Mouse (Mus musculus): ENCODE measurements around the gene Stpg3. TPM values are rescaled to one million over a fixed set of nuclear protein-coding genes. Genes with fewer than 3 reads are reported as not detected.

Gene Stpg3
- polyA plus RNA-seq (2012; rRNA removed): not detected in 2 replicates

DNA sequence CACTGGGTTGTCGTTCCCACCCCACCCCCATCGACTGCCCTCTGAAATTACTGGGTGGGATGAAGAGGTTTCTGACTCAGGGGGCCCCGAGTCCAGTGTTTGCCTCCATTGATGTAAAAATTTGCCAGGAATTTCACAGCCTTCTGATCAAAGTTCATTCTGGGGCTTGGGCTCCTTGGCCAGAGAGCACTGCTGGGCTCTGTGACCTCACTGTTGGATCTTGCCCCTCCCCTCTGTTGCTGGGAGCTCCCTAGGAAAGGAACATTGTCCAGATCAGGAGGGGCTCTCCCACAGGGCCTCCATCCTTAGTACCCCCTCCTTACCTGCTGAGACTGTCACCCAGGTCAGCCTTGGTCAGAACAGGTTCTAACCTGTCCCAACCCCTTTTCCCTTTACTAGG is at the start of gene Stpg3:
TSS of gene Stpg3 (minus strand) at position 194 of the 400 bp plus-strand sequence.

DNA sequence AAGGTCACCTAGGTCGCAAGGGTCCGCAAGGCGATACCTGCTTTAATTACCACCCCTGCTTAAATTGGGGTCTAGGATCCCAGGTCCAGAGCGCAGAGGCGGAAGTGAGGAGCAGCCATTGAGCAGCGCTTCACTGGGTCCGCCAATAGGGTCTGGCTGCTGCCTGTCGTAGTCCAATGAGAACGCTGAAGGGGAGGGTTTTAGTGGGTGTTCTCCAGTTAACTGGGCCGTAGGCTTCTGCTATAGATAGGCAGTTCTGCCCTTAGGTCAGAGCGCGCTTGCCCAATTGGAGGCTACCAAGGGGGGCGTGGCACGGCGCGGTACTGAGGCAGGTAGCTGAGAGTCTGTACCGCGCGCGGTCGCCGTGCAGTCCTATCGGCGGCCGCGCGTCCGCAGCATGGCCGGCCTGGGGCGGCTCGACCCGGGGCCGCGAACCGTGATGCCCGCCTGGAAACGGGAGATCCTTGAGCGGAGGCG is 47.9 kb upstream of the Stpg3 start, which contains the start of gene Tprn:
TSS of gene Tprn (plus strand) at position 328 of the 477 bp plus-strand sequence.

GRCm38 (mm10) chr2:25255284-25255779 is 40.9 kb upstream of the Stpg3 start, which contains the start of gene Tmem203:
Gene Tmem203 (plus strand): TSS chr2:25255439.

GRCm38 (mm10) chr2:25246183-25247072 is 32.0 kb upstream of the Stpg3 start, which contains the start of gene AL732309.1:
Gene AL732309.1 (minus strand): TSS chr2:25246863.

GRCm38 (mm10) chr2:25242101-25242506 is 27.7 kb upstream of the Stpg3 start, which contains the start of the genes Rnf208 and Cysrt1:
Gene Rnf208 (plus strand): TSS chr2:25242255.
Gene Cysrt1 (minus strand): TSS chr2:25242452.

DNA sequence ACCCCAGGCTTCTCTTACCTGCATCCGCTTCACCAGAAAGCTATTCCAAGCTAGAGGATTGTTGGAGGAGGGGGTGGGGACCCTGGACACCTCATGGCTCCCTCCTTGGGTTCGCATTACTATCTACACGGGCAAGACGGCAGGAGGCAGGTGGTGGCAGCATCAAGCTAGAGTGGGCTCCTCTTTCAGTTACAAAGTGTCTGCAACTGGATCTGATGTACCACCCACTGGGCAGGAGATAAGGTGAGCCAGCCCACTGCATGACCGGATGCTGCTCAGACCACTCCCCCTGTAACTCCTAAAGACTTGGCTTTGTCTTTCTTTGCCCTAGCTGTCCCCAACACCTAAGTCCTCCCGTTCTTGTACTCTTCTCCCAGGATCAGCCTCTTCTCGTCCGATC is 22.2 kb upstream of the Stpg3 start, which contains the start of gene Rnf224:
TSS of gene Rnf224 (minus strand) at position 174 of the 400 bp plus-strand sequence.

GRCm38 (mm10) chr2:25234050-25234449 is 19.6 kb upstream of the Stpg3 start, which contains the start of gene Slc34a3:
Gene Slc34a3 (minus strand): TSS chr2:25234364.

DNA sequence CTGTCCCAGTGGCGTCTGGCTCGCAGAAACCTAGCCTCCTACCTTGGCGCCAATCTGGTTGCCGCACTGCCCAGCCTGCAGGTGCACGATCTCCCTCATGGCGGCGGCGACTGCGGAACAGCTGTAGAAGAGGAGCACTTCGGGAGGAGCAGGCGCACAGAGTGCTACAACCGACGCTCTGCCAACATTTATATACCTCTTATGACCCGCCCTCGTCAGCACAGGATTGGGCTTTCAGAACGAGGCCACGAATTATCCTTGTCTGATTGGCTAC is 10.0 kb upstream of the Stpg3 start, which contains the start of gene Tubb4b:
TSS of gene Tubb4b (minus strand) at position 211 of the 274 bp plus-strand sequence.

GRCm38 (mm10) chr2:25218445-25218844 is 4.0 kb upstream of the Stpg3 start, which contains the start of gene Fam166a:
Gene Fam166a (plus strand): TSS chr2:25218745.

DNA sequence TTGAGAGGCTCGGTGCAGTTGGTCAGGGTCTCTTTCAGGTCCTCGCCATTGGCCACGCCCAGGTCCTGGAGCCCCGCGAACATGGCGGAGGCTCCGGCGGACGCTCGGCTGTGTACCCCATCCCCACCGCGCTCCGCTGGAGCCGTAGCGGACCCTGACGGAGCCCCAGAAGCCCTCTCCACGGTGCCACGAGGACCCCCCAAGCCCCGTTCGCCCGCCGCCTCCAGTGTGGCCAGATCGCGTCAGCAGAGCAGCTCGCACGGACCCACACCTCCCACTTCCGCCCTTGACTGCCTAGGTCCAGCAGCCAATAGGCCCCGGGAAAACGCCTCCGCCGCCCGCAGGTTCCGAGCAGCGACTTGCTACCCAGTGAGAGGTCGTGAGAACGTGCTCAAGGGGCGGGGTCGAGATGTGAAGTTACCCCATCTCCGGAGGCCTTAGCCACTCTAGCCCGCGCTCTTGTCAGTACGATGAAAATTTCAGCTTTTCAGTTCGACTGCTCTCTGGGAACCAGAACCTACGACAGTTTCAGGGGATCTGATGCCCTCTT is 3.2 kb downstream of the Stpg3 start, which contains the start of gene Nelfb:
TSS of gene Nelfb (minus strand) at position 369 of the 550 bp plus-strand sequence.

DNA sequence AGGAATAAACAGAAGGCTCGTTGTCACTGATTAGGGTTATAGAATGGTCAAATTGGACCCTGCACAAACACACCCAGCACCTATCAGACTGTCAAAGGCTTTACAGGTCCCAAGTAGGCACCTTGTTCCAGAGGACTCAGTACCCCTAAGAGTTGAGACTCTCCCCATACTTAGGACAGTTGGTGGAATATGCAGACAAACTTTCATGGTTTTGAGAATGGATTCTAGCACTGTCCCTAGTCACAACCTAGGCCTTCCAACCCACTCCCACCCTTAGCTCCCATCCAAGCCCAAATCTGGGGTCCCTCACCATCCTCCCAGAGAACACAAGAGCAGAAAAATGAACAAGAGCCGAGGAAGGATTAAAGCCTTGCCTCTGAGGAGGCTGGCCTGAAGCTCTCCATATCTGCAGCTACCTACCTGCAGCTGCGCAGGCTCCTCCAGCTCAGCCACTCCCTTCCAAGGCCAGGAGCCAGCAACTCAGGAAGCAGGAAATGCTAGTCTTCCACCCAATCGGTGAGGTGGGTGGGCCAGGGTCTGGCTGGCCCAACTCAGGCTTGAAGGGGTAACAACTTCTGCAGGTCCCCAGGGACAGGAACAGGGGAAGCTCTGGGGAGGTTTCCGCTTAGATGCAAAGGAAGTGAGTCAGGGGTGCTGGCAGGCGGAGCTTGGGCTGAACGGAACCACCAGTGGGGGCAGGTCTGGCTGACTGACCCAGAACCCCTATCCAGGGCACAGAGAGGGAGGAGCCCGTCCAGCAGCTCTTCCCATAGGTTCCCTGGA is 18.1 kb downstream of the Stpg3 start, which contains the start of gene Tor4a:
TSS of gene Tor4a (minus strand) at position 715 of the 783 bp plus-strand sequence.

GRCm38 (mm10) chr2:25180478-25180903 is 33.9 kb downstream of the Stpg3 start, which contains the start of gene Nrarp:
Gene Nrarp (plus strand): TSS chr2:25180758.

Other genes with a start within 250 kb of the Stpg3 start
- 49.6 and 55.1 TPM in 2 replicates for gene Mrpl41, start 239.5 kb downstream of the Stpg3 start, polyA plus RNA-seq (2012; rRNA removed)
- gene Pnpla7, start 238.6 kb downstream of the Stpg3 start, polyA plus RNA-seq (2012; rRNA removed): 9.3 and 10.1 TPM in 2 replicates
- gene Nsmf, start 160.3 kb downstream of the Stpg3 start, polyA plus RNA-seq (2012; rRNA removed): 9.4 and 9.6 TPM in 2 replicates
- gene Entpd8, start 134.3 kb downstream of the Stpg3 start, polyA plus RNA-seq (2012; rRNA removed): 4.1 and 5.2 TPM in 2 replicates
- 1.2 and 1.5 TPM in 2 replicates for gene Noxa1, start 119.5 kb downstream of the Stpg3 start, polyA plus RNA-seq (2012; rRNA removed)
- gene Nrarp, start 33.9 kb downstream of the Stpg3 start, polyA plus RNA-seq (2012; rRNA removed): 3.4 and 4.2 TPM in 2 replicates
- gene Tor4a, start 17.8 kb downstream of the Stpg3 start, polyA plus RNA-seq (2012; rRNA removed): 2.9 and 4.0 TPM in 2 replicates
- 16.1 and 18.8 TPM in 2 replicates for gene Nelfb, start 3.1 kb downstream of the Stpg3 start, polyA plus RNA-seq (2012; rRNA removed)
- gene Fam166a, start 4.1 kb upstream of the Stpg3 start, polyA plus RNA-seq (2012; rRNA removed): 0.03 and 1.2 TPM in 2 replicates
- 658 and 704 TPM in 2 replicates for gene Tubb4b, start 10.1 kb upstream of the Stpg3 start, polyA plus RNA-seq (2012; rRNA removed)
- not detected in 2 replicates for gene Slc34a3, start 19.7 kb upstream of the Stpg3 start, polyA plus RNA-seq (2012; rRNA removed)
- gene Rnf224, start 22.1 kb upstream of the Stpg3 start, polyA plus RNA-seq (2012; rRNA removed): 0.02 TPM in 1 of 2 replicates, not detected in the other
- 0.60 and 0.69 TPM in 2 replicates for gene Rnf208, start 27.6 kb upstream of the Stpg3 start, polyA plus RNA-seq (2012; rRNA removed)
- not detected in 2 replicates for gene Cysrt1, start 27.8 kb upstream of the Stpg3 start, polyA plus RNA-seq (2012; rRNA removed)
- gene AL732309.1, start 32.2 kb upstream of the Stpg3 start, polyA plus RNA-seq (2012; rRNA removed): 4.7 and 5.3 TPM in 2 replicates
- gene Tmem203, start 40.8 kb upstream of the Stpg3 start, polyA plus RNA-seq (2012; rRNA removed): 6.5 and 7.9 TPM in 2 replicates
- 2.0 and 3.1 TPM in 2 replicates for gene Tprn, start 48.0 kb upstream of the Stpg3 start, polyA plus RNA-seq (2012; rRNA removed)
- gene Ssna1, start 57.8 kb upstream of the Stpg3 start, polyA plus RNA-seq (2012; rRNA removed): 70.9 and 83.9 TPM in 2 replicates
- gene Anapc2, start 57.8 kb upstream of the Stpg3 start, polyA plus RNA-seq (2012; rRNA removed): 21.4 and 24.9 TPM in 2 replicates
- not detected in 2 replicates for gene Tmem210, start 73.5 kb upstream of the Stpg3 start, polyA plus RNA-seq (2012; rRNA removed)
- 0.02 TPM in 1 of 2 replicates, not detected in the other for gene Lrrc26, start 75.3 kb upstream of the Stpg3 start, polyA plus RNA-seq (2012; rRNA removed)
- gene Grin1, start 104.5 kb upstream of the Stpg3 start, polyA plus RNA-seq (2012; rRNA removed): 0.02 and 0.03 TPM in 2 replicates
- 5.0 and 8.0 TPM in 2 replicates for gene Man1b1, start 117.7 kb upstream of the Stpg3 start, polyA plus RNA-seq (2012; rRNA removed)
- 9.5 and 11.0 TPM in 2 replicates for gene Dpp7, start 141.7 kb upstream of the Stpg3 start, polyA plus RNA-seq (2012; rRNA removed)
- 3.3 and 4.3 TPM in 2 replicates for gene Uap1l1, start 151.0 kb upstream of the Stpg3 start, polyA plus RNA-seq (2012; rRNA removed)
- gene Sapcd2, start 157.7 kb upstream of the Stpg3 start, polyA plus RNA-seq (2012; rRNA removed): 18.3 and 19.0 TPM in 2 replicates
- 0.18 and 0.22 TPM in 2 replicates for gene Entpd2, start 181.2 kb upstream of the Stpg3 start, polyA plus RNA-seq (2012; rRNA removed)
- 3.2 and 3.7 TPM in 2 replicates for gene Npdc1, start 184.7 kb upstream of the Stpg3 start, polyA plus RNA-seq (2012; rRNA removed)
- 0.37 and 0.68 TPM in 2 replicates for gene Fut7, start 208.6 kb upstream of the Stpg3 start, polyA plus RNA-seq (2012; rRNA removed)
- gene Abca2, start 214.1 kb upstream of the Stpg3 start, polyA plus RNA-seq (2012; rRNA removed): 1.9 and 2.4 TPM in 2 replicates
- gene Clic3, start 242.2 kb upstream of the Stpg3 start, polyA plus RNA-seq (2012; rRNA removed): 0.14 and 0.23 TPM in 2 replicates
- gene Paxx, start 246.5 kb upstream of the Stpg3 start, polyA plus RNA-seq (2012; rRNA removed): 7.5 and 7.9 TPM in 2 replicates

All from liver, embryonic 14 days (tissue).